Mouse (Mus musculus): ENCODE measurements around the gene Gm10643.

- TF ChIP-seq POLR2A (IDR thresholded peaks at IDR 0.05; ENCODE audit: control insufficient read depth, extremely low read depth, insufficient read depth, low read length, poor library complexity) (no peak), CTCF (IDR thresholded peaks at IDR 0.05; ENCODE audit: borderline replicate concordance, control insufficient read depth, extremely low read depth, insufficient read depth, low read length, poor library complexity) (no peak)
These were observed 4.2 kb upstream of the Gm10643 start for GRCm38 (mm10) chr8:84069169-84069568.
